Mouse (Mus musculus): ENCODE data around the gene Ift22. TPM values are rescaled to one million over a fixed set of nuclear protein-coding genes. Genes with fewer than 3 reads are reported as not detected.
"Not testable (repeated sequence)": the region's sequence is repeated elsewhere in the genome, so short reads cannot be mapped to it uniquely, and the experiment has no call there.

Gene Ift22
- total RNA-seq, 4 experiments from 2014 or later, result 70.1 to 86.2 (median 80.7) TPM

DNA sequence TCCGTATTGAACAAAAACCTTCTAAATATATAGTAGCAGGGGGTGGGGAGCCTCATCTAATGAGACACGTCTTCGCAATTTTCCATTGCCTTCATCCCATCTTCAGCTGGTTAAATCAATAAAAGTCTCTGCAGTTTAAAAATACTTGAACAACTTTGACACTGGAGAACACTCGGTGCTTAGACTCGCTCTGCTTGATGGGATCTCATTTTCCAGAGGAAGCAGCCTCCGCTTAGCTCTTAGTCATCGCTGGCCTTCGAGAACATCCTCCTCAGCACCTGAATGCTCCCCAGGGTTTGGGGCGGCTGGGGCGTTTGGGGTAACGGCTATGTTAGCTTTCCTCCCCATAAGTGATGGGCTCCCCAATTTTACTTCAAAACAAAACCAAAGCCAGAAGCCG, 37.1 kb downstream of the Ift22 start:
- no peak for DNase-seq (ENCODE audit: low spot score in 2 of 2)

DNA sequence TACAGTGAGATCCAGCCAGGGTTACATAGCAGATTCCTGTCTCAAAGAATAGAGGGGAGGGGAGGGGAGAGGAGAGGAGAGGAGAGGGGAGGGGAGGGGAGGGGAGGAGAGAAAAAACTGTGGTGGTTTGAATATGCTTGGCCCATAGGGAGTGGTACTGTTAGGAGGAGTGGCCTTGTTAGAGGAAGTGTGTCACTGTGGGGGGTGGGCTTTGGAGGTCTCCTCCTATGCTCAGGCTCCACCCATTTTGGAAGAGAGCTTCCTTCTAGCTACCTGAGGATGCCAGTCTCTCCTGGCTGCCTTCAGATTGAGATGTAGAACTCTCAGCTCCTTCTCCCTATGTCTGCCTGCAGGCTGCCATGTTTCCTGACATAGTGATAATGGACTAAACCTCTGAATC, 39.9 kb downstream of the Ift22 start:
- no peak for DNase-seq (ENCODE audit: low spot score in 2 of 2)

DNA sequence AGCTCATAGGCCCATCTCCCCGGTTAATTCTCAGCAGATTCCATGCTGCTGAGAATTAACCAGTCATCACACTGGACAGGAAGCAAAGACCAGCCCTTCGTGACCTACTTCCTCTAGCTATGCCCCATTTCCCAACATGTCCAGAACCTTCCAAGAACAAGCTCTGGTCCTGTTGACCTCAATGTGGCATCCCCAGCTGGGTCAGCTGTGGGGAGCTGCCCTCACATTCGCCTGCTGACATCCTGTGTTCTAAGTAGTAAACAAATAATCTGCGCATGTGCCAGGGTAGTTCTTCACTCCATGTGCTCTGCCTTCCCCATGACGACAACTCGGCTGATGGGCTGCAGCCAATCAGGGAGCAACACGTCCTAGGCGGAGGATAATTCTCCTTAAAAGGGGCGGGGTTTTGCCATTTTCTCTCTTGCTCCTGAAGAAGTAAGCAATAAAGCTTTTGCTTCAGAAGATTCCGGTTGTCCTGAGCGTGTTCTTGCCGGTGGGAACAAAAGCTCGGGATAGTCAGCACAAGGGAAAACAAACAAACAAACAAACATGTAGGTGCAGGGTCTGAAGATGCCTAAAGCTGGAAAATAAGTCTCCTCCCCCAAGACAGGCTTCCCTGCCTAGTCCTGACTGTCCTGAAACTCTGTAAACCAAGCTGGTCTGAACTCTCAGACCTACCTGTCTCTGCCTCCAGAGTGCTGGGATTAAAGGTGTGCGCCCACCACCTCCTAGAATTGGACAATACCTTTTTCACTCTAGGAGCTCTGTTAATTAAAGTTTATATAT, 41.8 kb downstream of the Ift22 start:
- DNase-seq (ENCODE audit: low spot score in 2 of 2), result not testable (repeated sequence)

DNA sequence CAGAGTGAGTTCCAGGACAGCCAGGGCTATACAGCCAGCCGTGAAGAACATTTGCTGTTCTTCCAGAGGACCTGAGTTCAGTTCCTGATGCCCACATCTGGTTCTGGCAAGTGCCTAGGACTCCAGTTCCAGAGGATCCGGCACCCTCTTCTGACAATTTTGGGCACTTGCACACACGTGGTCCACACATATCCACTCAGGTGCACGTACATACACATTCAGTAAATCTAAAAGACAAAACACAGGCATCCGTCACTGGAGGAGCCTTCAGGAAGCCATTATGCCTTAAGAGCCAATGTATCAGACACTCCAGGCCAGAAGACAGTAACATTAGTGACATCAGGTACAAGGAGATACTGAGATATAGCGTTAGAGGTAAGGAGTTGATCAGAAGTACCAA, 42.6 kb downstream of the Ift22 start:
- DNase-seq (ENCODE audit: low spot score in 2 of 2), result no peak

DNA sequence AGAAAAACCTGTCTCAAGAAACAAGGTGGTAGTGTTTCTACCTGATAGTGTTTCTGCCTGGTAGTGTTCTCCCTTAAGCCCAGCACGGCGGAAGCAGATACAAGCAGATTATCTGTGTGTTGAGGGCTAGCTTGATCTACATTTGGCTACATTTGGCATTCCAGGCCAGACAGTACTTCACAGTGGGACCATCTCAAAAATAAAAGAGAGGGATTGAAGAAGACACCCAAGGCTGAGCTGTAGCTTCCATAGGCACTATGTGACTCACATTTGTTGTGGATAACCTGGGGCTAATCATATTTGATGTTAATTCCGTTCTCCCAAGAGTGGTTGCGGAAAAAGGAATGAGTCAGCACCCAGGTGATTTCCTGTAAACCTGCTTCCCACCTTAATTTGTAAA, 44.2 kb downstream of the Ift22 start:
- DNase-seq (ENCODE audit: low spot score in 2 of 2), result no peak

DNA sequence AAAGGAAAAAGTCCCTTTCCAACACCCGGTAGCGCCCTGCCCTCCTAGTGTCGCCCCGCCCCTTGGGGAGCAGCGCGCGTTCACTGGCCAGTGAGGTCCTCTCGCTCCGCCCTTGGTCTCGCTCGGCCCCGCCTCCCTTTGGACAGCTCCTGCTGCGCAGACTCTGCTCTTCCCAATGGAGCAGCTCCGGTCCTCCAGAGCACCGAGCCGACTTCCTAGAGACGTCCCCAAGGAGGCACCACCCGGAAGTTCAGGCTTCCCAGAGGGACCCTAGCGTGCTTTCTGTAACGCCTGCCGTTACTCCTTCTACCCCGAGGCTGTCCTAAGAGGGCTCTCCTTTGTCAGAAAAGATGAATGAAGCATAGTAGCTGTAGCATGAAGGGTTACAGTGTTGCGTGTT, 45.1 kb downstream of the Ift22 start, which contains the start of gene Fis1:
Gene Fis1 (plus strand): TSS at position 261 of the 400 bp plus-strand sequence.
- peak; percentile 94 to 95 for DNase-seq (ENCODE audit: low spot score in 2 of 2)

DNA sequence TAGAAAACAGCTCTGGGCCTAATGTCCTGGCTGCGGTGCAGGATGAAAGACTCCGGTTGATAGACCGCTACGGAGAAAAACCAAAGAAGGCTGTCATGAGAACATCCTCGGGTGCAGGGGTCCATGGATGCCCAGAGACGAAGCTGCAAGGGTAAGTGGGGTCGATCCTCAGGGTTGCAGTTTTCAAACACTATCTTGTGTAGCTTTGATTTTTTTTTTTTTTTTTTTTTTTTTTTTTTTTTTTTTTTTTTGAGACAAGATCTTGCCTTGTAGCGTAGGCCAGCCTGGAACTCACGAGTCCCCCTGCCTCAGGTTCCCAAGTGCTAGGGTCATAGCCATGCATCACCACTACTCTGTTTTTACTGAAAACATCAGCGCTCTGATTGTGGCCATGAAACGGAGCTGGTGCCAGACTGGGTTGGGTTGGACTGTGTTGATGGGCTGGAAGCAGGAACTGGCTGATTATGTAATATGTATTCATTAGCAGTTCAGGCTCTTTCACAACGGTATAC, 45.5 kb downstream of the Ift22 start:
- peak in 1 of 2 experiments; percentile 49 for DNase-seq (ENCODE audit: low spot score in 2 of 2)

DNA sequence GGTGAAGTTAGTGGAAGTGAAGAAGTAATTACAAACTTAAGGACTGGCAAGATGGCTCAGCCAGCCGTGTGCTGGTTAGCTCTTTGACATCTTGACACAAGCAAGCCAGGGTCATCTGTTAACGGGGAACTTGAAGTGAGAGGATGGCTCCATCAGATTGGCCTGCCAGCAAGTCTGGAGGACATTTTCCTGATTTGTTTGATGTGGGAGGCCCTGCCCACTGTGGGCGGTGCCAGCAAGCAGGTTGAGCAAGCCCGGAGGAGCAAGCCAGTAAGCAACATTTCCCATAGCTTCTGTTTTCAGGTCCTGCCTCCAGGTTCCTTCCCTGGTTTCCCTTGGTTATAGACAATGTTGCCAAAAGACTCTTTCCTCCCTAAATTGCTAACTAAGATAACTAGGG, 47.7 kb downstream of the Ift22 start:
- DNase-seq (ENCODE audit: low spot score in 2 of 2), result no peak

DNA sequence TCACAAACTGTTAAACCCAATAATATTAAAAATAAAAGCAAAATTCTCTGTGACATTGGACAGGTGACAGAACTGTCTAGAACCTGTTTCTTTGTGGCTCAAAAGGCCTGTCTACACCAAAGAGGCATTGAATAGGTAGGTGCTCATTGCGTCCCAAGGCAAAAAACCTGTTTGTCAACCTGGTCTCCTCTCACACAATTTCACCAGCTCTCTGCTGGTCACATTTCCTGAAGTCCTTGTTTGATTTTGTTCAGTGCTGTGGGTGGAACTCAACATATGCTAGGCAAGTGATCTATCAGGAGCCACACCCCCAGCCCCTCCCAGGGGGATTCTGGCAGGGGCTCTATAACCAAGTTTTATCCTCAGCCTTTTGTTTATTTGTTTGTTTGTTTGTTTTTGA, 49.3 kb downstream of the Ift22 start:
- DNase-seq (ENCODE audit: low spot score in 2 of 2), result no peak

DNA sequence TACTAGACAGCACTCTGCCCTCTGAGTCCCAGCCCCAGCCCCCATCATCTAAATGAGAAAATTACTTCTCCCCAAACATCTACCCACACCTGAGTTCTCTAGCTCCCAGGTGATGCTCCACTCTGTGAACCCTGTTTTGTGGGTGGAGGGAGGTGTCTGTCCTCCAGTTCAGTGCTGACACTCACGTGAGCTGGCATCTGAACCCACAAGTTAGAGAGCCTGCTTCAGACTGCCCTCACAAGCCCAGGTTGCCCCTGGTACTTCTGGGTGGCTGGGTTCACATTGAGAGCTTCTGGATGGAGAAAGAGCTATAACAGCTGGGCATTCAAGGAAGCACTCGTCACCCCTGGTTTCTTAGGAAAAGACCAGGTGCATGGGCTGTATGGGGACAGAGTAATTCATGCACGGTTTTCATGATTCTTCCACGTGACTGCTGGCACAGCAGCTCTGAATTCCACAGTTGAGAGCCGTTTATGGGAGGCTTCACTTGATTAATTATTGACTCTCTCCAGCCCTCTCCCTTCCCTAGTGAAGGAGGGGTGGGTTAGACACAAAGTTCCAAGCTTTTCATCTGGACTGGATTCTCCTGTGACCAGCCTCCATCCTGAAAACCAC, 51.1 kb downstream of the Ift22 start:
- DNase-seq (ENCODE audit: low spot score in 2 of 2), result no peak

DNA sequence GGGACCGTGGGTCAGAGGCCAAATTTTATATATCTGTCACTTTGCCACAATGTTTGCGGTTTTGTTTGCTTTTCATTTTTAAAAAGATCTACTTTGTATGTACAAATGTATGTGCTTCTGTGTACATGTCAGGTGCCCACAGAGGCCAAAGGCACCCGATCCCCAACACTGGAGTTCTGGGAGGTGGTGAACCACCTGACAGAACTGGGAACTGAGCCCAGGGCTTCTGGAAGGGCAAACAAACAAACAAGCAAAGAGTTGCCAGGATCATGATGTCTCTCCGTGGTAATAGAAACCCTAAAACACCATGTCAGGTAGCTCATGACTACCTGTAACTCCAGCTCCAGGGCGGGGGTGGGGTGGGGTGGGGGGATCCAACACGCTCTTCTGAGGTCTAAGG, 52.1 kb downstream of the Ift22 start:
- no peak for DNase-seq (ENCODE audit: low spot score in 2 of 2)

DNA sequence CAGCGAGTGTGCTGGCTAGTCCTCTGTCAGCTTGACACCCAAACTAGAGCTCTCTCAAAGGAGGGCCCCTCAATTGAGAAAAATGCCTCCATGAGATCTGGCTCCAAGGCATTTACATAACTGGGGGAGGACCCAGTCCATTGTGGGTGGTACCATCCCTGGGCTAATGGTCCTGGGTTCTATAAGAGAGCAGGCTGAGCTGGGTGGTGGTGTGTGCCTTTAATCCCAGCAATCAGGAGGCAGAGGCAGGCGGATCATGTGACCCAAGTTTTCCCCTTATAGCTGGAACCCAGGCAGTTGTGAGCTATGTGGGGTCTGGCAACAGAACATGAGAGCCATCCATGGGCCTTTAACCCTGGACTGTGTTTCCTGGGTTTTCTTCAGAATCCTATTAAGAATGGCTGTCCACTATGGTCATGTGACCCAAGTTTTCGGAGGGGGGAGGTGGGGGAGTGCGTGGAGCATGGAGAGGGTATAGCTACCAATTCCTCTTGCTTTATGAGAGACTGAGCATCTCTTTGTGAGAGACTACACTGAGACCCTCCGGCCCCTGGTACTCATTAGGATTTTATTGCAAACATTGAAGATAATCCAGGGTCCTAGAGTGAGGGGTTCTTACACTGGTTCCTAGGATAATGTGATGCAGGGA, 53.5 kb downstream of the Ift22 start:
- no peak for DNase-seq (ENCODE audit: low spot score in 2 of 2)

DNA sequence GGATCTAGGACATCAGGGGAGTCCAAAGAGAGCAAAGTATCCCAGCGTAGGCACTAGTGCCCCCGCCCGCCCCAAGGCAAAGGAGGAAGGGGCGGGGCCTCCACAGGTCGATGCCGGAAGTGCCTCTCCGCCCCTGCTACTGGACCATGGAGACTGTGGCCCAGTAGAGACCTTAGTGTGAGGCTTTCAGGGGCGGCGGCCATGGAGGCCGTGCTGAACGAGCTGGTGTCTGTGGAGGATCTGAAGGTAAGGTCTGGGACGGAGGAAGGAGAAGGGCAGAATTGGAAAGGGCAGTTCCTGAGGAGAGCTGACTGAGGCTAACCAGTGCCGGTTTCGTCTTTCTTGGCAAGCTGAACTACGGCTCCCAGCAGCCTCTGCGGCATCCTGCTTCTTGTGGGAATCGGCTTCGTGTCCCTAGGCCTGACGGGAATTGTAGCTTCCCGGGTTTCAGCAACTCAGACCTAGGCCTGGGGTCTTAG, 54.1 kb downstream of the Ift22 start:
- DNase-seq (ENCODE audit: low spot score in 2 of 2), result peak; percentile 89 to 91

DNA sequence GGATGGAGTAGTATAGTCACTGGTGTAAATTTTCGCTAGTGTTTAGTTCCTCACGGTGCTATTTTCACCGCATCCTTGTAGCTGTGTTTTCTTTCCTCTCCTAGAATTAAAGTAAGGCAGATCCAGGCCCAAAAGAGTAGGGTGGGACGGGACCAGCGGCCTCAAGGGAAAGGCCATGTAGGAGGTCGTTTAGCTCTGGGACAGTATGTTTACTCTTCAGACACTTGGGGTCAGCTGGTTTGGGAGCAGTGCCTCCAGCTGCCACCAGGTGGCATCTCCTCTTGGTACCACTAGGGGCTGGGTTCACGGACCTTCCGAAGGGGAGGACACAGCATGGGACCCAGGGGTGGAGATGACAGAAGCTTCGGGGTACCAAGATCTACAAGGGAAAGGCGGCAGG, 54.6 kb downstream of the Ift22 start:
- DNase-seq (ENCODE audit: low spot score in 2 of 2), result peak; percentile 76 to 78

DNA sequence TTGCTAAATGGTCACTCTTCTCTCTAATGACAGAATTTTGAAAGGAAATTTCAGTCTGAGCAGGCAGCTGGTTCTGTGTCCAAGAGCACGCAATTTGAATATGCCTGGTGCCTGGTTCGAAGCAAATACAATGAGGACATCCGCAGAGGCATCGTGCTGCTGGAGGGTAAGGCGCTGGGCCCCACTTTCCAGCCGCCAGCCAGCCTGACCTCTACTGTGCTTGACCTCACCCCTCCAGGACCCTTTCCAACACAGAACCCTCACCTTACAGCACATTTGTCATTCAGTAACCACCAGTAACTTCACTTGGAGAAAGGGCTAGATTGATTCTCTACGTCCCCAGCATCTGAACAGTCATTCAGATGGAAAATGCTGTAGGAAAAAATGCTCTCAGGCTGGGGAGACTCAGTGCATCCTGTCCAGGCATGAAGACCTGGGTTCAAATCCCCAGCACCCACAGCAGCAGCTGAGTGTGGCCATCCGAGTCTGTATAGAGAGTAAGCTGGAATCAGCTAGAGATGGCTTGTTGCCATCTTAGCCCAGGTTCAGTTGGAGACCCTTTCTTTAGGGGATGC, 55.1 kb downstream of the Ift22 start:
- no peak for DNase-seq (ENCODE audit: low spot score in 2 of 2)

Other genes with a start within 250 kb of the Ift22 start
- gene Myl10, start 215.0 kb upstream of the Ift22 start, total RNA-seq (2022), result not detected
- 1 to 10 TPM; 4.0 to 4.7 (median 4.5) TPM for gene Col26a1, start 24.9 kb upstream of the Ift22 start, total RNA-seq (2022)
- gene Fis1, start 45.1 kb downstream of the Ift22 start, total RNA-seq (2022), result 100 to 1,000 TPM; 224 to 262 (median 228) TPM
- under 1 TPM in 2 of 4 experiments, not detected in 2; 0.27 to 0.33 TPM for gene Cldn15, start 58.5 kb downstream of the Ift22 start, total RNA-seq (2022)
- gene Plod3, start 78.9 kb downstream of the Ift22 start, total RNA-seq (2022), result 10 to 100 TPM; 37.1 to 51.5 (median 46.0) TPM
- gene Znhit1, start 79.9 kb downstream of the Ift22 start, total RNA-seq (2022), result 10 to 100 TPM; 74.8 to 87.6 (median 80.4) TPM
- 100 to 1,000 TPM; 162 to 206 (median 186) TPM for gene Vgf, start 118.2 kb downstream of the Ift22 start, total RNA-seq (2022)
- 100 to 1,000 TPM; 309 to 341 (median 318) TPM for gene Ap1s1, start 138.0 kb downstream of the Ift22 start, total RNA-seq (2022)
- gene Serpine1, start 164.1 kb downstream of the Ift22 start, total RNA-seq (2022), result 1 to 10 TPM in 2 of 4 experiments, under 1 TPM in 2; 0.77 to 3.0 (median 1.8) TPM
- gene Trim56, start 208.1 kb downstream of the Ift22 start, total RNA-seq (2022), result 10 to 100 TPM in 1 of 4 experiments, 1 to 10 TPM in 3; 6.1 to 11.0 (median 8.1) TPM
- gene Muc3, start 241.2 kb downstream of the Ift22 start, total RNA-seq (2022), result not detected